Mouse (Mus musculus) CH12.LX (cell line): ENCODE data around the gene Slc6a18.

Source experiments
- CTCF ChIP-seq, 2 experiments: IDR thresholded peaks in 1 of 2; conservative IDR thresholded peaks in 1 of 2; 2 replicates each; pipeline ENCODE4 v1.5.1; 2011 to 2012; ENCODE audit warnings: low read depth in 2 of 2, low read length in 2 of 2, improper control_type of control experiment in 1 of 2, inconsistent platforms in 1 of 2, mild to moderate bottlenecking in 1 of 2, moderate library complexity in 1 of 2
- MAX ChIP-seq: IDR thresholded peaks from 2 replicates; pipeline ENCODE4 v1.6.1; 2011; ENCODE audit warnings: low read length, improper control_type of control experiment
- MEF2A ChIP-seq: IDR thresholded peaks from 2 replicates; pipeline ENCODE4 v1.6.1; 2014; ENCODE audit warnings: low read depth, mild to moderate bottlenecking, inconsistent platforms, low read length, improper control_type of control experiment, borderline replicate concordance
- POLR2A ChIP-seq: IDR thresholded peaks from 2 replicates; pipeline ENCODE4 v1.6.1; 2011; ENCODE audit warnings: low read depth, mild to moderate bottlenecking, improper control_type of control experiment, low read length
- USF1 ChIP-seq: IDR thresholded peaks from 2 replicates; pipeline ENCODE4 v1.6.1; 2014; ENCODE audit warnings: low read depth, mild to moderate bottlenecking, inconsistent platforms, low read length, improper control_type of control experiment

GRCm38 (mm10) chr13:73675161-73675560 lies 2.7 kb downstream of the Slc6a18 start:
- TF ChIP-seq CTCF (conservative IDR thresholded peaks at IDR 0.05 in 1 of 2, IDR thresholded peaks at IDR 0.05 in 1 of 2; ENCODE audit: low read depth in 2 of 2, low read length in 2 of 2): no peak
- no peak for TF ChIP-seq POLR2A
- TF ChIP-seq USF1: no peak
- TF ChIP-seq MAX: no peak
- TF ChIP-seq MEF2A: no peak
